Mouse (Mus musculus) layer of hippocampus, postnatal 25 days (tissue): ENCODE data around the gene Tars2. TPM values are rescaled to one million over a fixed set of nuclear protein-coding genes. Genes with fewer than 3 reads are reported as not detected.
"Not testable (repeated sequence)": the region's sequence is repeated elsewhere in the genome, so short reads cannot be mapped to it uniquely, and the experiment has no call there.

Source experiments
- DNase-seq, 2 experiments: peaks; one replicate each; pipeline ENCODE4 v3.0.0; 2022; ENCODE audit warnings: mixed read lengths in 2 of 2, low spot score in 1 of 2; ENCODE audit errors: extremely low spot score in 1 of 2
- microRNA-seq, 2 experiments: library from miRNA; unstranded; fragments of <30 nt; microRNA quantifications; one replicate each; pipeline ENCODE4 v1.2.0; 2021
- total RNA-seq, 2 experiments: library from RNA; stranded (reverse); gene quantifications; 2 replicates each; pipeline ENCODE4 v1.2.3; 2021

The Tars2 gene
- total RNA-seq, 2 experiments from 2014 or later = 37.8 to 44.3 TPM

GRCm38 (mm10) chr3:95700233-95700681 is 59.7 kb downstream of the Tars2 start:
- no peak for DNase-seq

GRCm38 (mm10) chr3:95698286-95698685 is 61.7 kb downstream of the Tars2 start:
- DNase-seq = no peak

GRCm38 (mm10) chr3:95696360-95696759 is 63.6 kb downstream of the Tars2 start:
- no peak for DNase-seq

DNA sequence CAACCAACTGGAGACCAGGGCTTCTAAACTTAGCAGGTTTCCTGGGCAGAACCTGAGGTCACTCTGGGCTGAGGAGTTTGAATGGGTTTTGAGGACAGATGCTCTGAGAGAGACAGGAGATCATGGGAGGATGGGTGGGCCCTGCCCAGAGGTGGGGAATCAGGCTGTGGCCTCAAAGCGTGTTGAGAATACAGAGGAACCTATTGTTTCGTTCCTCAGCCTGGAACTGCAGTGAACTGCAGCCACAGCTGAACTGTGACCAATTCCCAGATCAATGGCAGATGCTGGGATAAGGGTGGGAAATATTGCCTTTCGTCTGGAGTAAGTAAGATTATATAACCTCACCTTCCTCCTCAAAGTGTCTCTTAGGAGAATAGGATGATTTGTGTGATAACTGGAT is 64.2 kb downstream of the Tars2 start:
- DNase-seq = no peak

DNA sequence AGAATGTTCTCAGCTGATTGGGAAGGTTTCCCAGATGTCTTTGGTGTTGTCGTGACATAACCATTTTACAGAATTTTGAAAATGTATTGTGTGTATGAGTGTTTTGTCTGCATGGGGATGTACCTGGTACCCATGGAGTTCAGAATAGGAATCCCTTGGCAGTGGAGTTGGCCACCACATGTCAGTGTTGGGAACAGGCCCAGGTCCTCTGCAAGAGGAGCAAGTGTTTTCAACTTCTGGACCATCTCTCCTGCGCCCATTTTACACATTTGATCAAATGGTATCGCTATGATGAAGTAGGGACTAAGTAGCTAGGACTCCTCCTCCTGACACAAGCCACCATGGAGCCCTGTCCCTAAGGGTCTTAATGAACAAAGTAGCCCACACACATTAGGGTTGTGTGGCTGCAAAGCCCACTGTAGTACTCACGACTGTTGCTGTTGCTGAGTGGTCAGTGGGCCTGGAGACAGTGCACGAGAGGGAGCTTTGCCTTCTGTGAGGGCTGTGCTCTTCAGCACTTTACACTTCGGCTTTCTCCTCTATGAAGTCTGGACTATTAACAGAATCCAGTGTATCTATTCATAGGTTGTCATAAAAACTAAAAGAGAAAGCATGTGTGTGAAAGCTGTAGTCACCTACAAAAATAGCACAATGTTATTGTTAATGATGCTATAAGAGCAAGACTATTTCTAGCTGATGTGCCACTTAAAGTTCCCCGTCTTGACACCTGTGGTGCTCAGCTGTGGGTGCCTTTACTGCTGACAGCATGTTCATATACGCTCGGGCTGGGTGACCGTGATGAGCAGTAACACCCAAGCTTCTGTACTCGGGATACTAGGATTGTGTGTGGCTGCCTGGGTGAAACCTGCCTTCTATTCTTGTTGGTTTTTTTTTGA is 65.0 kb downstream of the Tars2 start:
- DNase-seq = no peak

- no peak for DNase-seq
These were observed 65.9 kb downstream of the Tars2 start for GRCm38 (mm10) chr3:95693821-95694807.

GRCm38 (mm10) chr3:95692677-95693076 is 67.3 kb downstream of the Tars2 start:
- DNase-seq = no peak

DNA sequence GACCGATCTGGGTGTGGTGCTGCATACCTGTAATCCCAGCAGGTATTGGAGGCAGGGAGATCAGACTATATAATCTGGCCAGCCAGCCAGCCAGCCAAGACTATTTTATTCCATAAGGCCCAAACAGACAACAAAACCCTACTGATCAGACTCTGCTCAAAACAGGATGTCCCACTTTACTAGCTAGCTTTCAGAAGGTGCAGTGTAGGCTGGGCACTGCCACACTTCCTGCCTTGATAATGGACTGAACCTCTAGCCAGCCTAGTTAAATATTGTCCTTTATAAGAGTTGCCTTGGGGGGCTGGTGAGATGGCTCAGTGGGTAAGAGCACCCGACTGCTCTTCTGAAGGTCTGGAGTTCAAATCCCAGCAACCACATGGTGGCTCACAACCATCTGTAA is 69.5 kb downstream of the Tars2 start:
- not testable (repeated sequence) for DNase-seq

Small RNA genes lying within 50 kb of the gene (microRNA-seq; reads per million reads assigned to microRNA genes)
- 0 reads per million in 2 experiments for gene Mir7014

Other genes starting within 250 kb of the Tars2 start
- gene Ctss, start 233.4 kb downstream of the Tars2 start, total RNA-seq = 10 to 100 TPM; 56.8 to 65.8 TPM
- gene Hormad1, start 200.5 kb downstream of the Tars2 start, total RNA-seq = not detected
- 10 to 100 TPM; 22.3 to 25.2 TPM for gene Golph3l, start 171.3 kb downstream of the Tars2 start, total RNA-seq
- 100 to 1,000 TPM; 298 to 321 TPM for gene Ensa, start 135.2 kb downstream of the Tars2 start, total RNA-seq
- 10 to 100 TPM; 54.6 to 61.6 TPM for gene Mcl1, start 101.4 kb downstream of the Tars2 start, total RNA-seq
- 1 to 10 TPM; 3.7 to 4.0 TPM for gene Adamtsl4, start 72.3 kb downstream of the Tars2 start, total RNA-seq
- 1 to 10 TPM; 7.8 to 10.0 TPM for gene Ecm1, start 20.6 kb downstream of the Tars2 start, total RNA-seq
- gene Rprd2, start 58.7 kb upstream of the Tars2 start, total RNA-seq = 10 to 100 TPM; 62.3 to 69.6 TPM
- 10 to 100 TPM; 29.2 to 33.7 TPM for gene Prpf3, start 95.7 kb upstream of the Tars2 start, total RNA-seq
- gene Mrps21, start 111.3 kb upstream of the Tars2 start, total RNA-seq = 100 to 1,000 TPM; 151 to 172 TPM
- gene Ciart, start 122.0 kb upstream of the Tars2 start, total RNA-seq = 10 to 100 TPM in 1 of 2 experiments, 1 to 10 TPM in 1; 9.4 to 11.5 TPM
- 1 to 10 TPM; 4.2 to 6.5 TPM for gene BC028528, start 131.8 kb upstream of the Tars2 start, total RNA-seq
- gene Aph1a, start 133.8 kb upstream of the Tars2 start, total RNA-seq = 10 to 100 TPM; 71.6 to 76.2 TPM
- gene Car14, start 144.5 kb upstream of the Tars2 start, total RNA-seq = 10 to 100 TPM; 12.7 to 13.4 TPM
- gene Anp32e, start 169.0 kb upstream of the Tars2 start, total RNA-seq = 10 to 100 TPM; 73.8 to 73.9 TPM
- gene Plekho1, start 235.8 kb upstream of the Tars2 start, total RNA-seq = 10 to 100 TPM; 37.0 to 41.3 TPM